Mouse (Mus musculus) liver (tissue): Measurements from ENCODE around the gene Tmem35b.

Source experiments
- DNase-seq: peaks from one replicate; pipeline ENCODE4 v3.0.0-alpha.2; 2020; ENCODE audit warnings: mixed read lengths

Gene Tmem35b

DNA sequence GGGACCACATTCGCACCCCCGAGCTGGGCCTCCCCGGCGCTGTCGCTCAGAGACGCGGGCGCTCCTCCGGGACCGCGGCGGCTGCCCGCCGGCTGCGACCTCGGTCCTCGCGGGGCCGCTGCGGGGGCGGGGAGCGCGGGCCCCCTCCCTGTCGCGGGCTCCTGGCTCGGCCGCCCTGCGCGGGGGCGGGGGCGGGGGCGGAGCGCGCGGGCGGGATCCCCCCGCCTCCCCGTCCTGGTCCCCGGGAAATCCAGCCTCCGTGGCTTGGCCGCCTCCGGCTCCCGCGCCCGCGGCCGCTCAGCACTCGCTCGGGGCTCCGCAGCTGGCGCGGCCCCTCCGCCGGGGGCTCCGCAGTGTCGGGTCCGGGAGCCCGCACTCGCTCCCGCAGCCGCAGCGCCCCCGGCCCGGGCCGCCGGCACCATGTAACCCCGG, 45.4 kb downstream of the Tmem35b start, which contains the start of gene Dlgap3:
Gene Dlgap3 (plus strand): TSS at position 291 of the 432 bp plus-strand sequence.
- DNase-seq: peak; percentile 23

DNA sequence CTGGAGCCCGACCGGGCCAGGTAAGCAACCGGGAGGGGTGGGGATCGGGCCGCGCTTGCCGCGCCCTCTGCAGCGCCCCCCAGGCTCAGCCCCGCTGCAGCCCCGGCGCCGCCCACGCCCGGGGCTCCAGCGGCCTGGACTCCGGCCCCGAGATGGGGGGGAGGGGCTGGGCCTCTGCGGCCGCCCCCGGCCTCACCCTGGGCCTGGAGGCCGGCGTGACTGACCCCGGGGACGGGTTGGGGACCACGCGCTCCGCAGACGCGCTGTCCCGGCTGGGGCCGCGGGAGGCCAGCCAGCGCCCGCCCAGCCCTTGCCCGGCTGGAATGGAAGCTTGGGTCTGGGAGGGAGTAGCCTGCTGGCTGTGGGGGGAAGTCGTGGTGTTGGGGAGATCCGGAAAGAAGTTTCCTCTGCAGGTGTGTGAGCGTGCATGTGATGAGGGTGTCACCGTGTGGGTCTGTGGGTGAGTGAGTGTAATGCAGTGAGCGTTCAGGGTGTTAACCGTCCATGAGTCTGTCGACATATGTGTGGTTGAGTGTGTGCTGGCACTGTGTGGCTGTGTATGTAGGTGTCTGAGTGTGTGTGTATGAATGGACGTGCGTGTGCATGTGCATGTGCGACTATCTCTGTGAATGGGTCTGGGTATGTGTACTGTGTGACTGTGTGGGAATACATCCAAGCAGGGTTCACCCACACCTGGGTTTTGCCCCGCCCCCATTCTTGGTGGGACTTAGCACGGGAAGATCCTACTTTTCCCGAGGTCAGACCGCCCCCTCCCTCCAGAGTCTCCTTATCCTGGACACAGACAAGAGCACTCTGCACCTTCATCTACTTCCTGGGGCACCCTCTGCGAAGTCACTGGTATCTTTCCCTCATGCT, 46.1 kb downstream of the Tmem35b start:
- DNase-seq: peak; percentile 36

DNA sequence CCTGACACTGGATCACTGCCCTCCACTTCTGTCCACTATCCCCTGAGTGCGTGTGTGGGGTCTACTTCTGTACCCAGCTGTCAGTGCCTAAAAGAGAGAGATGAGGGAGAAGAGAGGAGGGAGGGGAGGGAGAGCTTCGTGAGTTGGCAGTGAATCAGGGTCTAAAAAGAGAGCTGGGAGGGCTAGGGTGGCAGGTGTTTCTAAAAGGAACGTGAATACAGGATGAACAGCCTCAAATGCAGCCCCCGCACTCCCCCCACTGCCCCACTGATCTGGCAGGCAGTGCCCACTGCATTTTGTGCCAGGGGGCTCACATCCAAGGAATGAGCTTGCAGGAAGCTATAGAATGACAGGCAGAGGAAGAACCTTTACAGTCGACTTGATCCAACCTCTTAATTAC, 47.4 kb downstream of the Tmem35b start:
- no peak for DNase-seq

DNA sequence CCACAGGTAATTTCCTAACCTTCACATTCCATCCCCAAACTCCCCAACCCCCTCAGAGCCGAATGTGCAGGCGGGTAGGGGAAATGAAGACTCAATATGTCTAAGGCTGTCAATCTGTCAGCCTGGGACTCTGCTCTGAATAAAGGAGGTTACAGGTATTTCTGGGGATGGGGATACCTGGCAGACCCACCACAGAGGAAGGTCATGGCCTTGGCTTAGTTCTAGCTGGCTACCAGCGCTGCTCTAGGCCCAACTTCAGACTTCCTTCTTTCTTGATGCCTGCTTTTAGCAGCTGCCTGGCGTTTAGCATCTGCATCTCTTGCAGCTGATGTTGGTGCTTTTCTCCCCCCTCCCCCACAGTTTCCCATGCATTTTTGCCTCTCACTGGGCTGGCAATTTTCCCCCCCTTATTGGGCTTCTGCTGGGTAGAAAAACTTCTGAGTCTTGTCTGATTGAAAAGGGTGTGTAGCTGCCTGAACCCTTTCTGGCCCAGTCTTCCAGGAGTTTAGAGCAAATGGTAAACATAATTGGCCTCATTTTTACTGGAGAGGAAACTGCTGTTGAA, 47.9 kb downstream of the Tmem35b start:
- no peak for DNase-seq

DNA sequence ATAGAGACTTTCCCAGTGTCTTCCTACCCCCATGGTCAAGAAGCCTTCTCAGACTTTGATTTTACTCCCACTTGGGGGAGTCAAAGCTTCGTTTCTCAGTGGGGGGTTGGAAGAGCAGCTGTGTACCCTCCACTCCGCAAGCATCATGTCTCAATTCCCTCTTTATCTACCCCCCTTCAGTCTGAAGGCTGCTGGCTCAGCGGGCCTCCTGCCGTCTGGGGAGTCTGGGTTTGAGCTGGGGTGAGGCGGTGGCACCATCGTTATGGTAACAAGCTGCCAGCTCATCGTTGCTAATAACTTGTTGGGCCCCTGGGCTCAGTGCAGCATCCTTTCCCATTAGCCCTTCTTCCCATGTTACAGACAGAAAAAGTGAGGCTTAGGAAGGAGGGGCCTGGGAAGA, 48.6 kb downstream of the Tmem35b start:
- DNase-seq: no peak

DNA sequence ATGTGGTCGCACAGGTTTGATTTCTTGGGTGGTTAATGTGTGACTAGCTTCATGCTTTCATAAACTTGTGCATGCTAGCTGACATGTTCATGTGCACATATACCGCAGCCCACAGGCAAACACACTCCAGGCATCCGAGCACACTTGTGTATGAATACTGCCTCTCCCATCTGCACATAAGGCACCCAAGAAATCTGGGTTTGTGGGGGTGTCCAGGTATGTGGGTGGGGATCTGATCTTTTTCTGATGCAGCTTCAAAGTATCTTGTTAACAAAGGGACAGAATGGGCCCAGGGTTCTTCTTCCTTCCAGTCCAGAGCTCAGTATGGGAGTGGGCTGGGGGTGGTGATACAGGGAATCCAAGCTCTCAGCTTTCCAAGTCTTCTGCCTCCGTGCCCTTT, 49.1 kb downstream of the Tmem35b start:
- no peak for DNase-seq

DNA sequence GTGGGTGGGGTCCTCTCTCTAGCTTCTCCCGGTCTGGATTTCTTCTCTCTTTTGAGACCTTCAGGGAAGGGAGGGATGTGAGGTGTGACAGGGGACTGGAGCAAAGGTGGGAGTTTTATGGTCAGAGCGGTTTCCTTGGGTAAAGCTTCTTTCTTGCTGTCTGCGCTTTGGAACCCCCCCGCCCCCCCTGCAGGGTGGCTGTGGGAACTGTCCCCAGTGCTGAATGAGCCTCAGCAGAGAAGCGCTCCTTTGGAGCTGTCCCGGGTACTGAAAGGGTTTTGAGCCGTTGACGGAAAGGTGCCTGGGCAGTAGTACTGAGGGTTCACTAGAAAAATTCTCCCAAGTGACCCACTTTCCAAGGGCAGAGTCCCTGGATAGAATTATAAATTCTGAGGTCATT, 50.0 kb downstream of the Tmem35b start:
- peak; percentile 64 for DNase-seq

DNA sequence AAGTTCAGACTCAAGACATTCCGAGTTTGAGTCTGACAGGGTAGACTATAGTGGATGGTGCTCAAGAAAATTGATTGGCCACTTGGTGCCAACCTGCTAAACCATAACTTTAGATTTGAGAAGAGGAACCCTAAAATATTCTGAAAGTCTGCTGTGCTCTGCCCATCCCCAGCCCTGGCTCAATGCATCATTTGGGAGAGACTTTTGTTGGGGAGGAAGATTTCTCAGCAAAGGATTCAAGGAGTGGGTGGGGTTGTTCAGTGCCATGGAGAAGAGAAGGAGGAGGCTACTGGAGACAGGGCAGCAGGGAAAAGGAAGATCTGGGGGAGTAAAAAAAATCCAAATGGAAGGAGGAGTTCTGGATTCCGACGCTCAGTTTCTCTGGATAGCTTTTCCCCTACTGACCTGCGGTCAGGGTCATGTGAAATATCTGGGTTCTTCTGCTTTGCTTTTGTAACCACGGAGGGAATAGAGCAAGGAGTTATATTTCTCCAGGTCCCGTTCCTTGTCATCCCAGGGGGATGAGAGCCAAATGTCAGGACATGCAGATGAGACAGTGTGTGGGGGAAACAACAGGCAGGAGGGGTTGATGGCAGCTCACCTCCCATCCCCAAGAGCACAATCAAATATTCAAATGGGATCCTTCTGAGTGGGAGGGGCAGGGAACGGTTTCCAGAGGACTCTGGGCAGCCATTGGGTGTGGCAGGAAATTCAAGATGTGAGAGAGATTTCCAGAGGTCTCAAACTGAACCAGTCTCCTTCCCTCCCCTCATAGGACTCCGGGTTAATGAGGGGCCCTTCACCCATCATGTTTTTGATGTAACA, 50.8 kb downstream of the Tmem35b start:
- no peak for DNase-seq

DNA sequence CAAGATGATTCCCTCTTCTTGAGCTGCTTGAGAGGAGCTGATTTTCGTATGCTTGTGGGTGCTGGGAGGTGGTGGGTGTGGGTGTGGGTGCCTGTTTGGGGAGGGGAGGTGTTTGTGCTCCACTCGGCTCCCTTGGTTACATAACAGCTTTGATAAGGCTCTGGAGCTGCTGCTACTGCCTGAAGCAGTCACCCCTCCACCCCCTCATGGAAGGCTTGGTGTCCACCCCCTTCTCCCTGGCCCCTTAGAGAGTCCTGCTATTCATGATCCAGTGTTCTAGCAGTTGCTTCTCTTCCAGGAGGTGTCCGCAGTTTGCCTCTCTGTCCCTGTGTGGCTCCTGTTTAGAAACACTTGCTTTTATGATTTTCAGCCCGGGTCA, 51.4 kb downstream of the Tmem35b start:
- no peak for DNase-seq

DNA sequence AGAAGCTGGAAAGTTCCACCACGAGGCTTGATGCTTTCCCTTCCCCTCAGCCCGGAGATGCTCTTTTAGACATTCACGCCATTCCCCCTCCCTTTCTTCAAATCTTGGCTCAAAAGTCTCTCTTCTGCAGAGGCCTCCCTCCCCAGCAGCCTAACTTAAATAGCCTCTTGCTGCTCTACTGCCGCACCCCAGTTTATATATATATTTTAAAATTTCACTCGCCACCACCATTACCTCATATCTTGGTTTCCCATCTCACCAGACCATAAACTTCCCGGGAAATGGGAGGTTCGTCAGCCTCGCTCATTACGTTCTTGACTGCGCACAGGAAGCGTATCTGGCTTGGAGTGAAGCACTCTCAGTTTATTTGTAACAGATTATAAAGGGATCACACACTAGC, 54.5 kb downstream of the Tmem35b start:
- no peak for DNase-seq

DNA sequence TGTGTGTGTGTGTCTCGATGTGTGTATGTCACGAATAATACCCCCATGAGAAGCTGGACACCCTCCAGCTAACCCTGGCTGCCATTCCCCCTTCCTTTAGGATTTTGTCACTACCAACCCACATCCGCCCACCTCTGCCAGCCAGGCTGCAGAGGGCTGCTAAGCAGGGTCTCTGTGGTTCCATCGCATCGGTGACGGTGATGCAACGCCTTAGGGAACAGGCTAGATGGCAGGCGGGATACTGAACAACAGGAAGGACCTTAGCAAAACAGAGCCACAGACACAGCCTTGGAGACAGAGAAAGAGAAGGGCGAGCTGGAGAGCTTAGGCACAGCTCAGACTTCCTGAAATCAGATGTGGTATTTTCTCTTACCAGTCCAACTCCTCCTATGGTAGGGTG, 55.2 kb downstream of the Tmem35b start:
- DNase-seq: no peak
